Mouse (Mus musculus) T-cell, adult 66 days (primary cell): ENCODE results near the gene Gm4177. TPM values are rescaled to one million over a fixed set of nuclear protein-coding genes. Genes with fewer than 3 reads are reported as not detected.

ENCODE experiments used
- total RNA-seq, 2 experiments: library from RNA; stranded (reverse); gene quantifications; 3 replicates in 1 of 2; 4 replicates in 1 of 2; pipeline ENCODE4 v1.2.4; 2023

Gene Gm4177
- total RNA-seq = not detected

GRCm38 (mm10) chr7:21796628-21797027, at the start of gene Gm4177:
Gene Gm4177, minus strand, starts transcription at chr7:21796728.

GRCm38 (mm10) chr7:21844167-21844566, 47.6 kb upstream of the Gm4177 start, which contains the start of gene Gm5725:
Gene Gm5725, minus strand, starts transcription at chr7:21844267.

GRCm38 (mm10) chr7:21832051-21832450, 35.5 kb upstream of the Gm4177 start, which contains the start of gene Vmn1r135:
Gene Vmn1r135, plus strand, starts transcription at chr7:21832351.

GRCm38 (mm10) chr7:21761375-21761774, 35.2 kb downstream of the Gm4177 start, which contains the start of gene Gm4175:
Gene Gm4175, minus strand, starts transcription at chr7:21761475.

Other genes with a start within 250 kb of the Gm4177 start
- gene Vmn1r132, start 182.6 kb downstream of the Gm4177 start, total RNA-seq = not detected
- gene Gm4175, start 35.3 kb downstream of the Gm4177 start, total RNA-seq = not detected
- gene Vmn1r135, start 35.6 kb upstream of the Gm4177 start, total RNA-seq = not detected
- gene Gm5725, start 47.5 kb upstream of the Gm4177 start, total RNA-seq = not detected
- gene Gm5891, start 124.6 kb upstream of the Gm4177 start, total RNA-seq = not detected
- gene Vmn1r137, start 197.9 kb upstream of the Gm4177 start, total RNA-seq = not detected
- gene Vmn1r138, start 232.2 kb upstream of the Gm4177 start, total RNA-seq = not detected